In the genomic region with DNA sequence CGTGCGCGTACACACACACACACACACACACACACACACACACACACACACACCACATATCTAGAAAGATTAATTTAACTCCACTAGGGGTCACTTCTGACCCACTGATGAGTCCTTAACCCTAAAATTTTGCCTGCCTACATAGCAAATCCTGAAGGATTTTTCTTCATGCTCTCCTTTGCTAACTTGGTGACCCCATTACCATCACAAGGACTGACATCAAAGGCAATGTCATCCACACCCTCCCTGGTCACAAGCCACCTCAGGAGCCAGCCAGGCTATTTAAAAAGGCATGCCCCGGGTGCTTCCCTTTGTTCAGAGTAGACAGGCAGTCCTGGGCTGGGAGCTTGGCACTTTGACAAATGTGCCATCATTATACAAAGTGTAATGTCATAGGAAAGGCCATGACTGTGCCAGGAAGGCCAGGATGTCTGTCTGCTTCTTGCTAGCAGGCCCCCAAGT, we compare ENCODE assay signal across 10 mouse cellular contexts.
DNase-seq lines count a peak whose midpoint lies in the region; ATAC-seq lines count a peak whose summit lies in the region.
"Had no signal": no experiment of that assay in that cellular context is flagged by ENCODE, and none has a peak within 500 bp of the region (broad histone marks: within the 10 kb centered on the region; RNA-seq: fewer than 3 reads in every experiment).

No protein-coding gene starts in this region.

- ATAC-seq in embryonic facial prominence, embryonic 11.5 days (replicated peaks; ENCODE audit: insufficient number of reproducible peaks, low FRiP score, low TSS enrichment, low read depth), result 0 out of 2 replicates have a peak, but pooled peaks have one; percentile 34
- no peak for ATAC-seq in midbrain, embryonic 14.5 days (ENCODE audit: low FRiP score, low TSS enrichment)

- H3K27me3 ChIP-seq in embryonic facial prominence, embryonic 11.5 days (ENCODE audit: control insufficient read depth, insufficient read depth, low read length), result no peaks in the 10 kb centered on the region
- H3K27me3 ChIP-seq in midbrain, embryonic 14.5 days (ENCODE audit: control insufficient read depth, insufficient read depth, low read length), result no peaks in the 10 kb centered on the region
- H3K27me3 ChIP-seq: embryonic facial prominence, embryonic 15.5 days; limb, embryonic 13.5 days had no signal

- no peak overlapping the region for H3K9ac ChIP-seq in embryonic facial prominence, embryonic 11.5 days (replicated peaks; ENCODE audit: low read length)
- no peak overlapping the region for H3K9ac ChIP-seq in midbrain, embryonic 14.5 days (replicated peaks; ENCODE audit: low read length)
- H3K9ac ChIP-seq: embryonic facial prominence, embryonic 15.5 days; limb, embryonic 13.5 days had no signal

- DNase-seq in layer of hippocampus, adult 9-11 months, result peak; percentile 1
- DNase-seq in layer of hippocampus, adult 11-12 months (ENCODE audit: low spot score), result no peak
- peak; percentile 26 for DNase-seq in embryonic facial prominence, embryonic 11.5 days (ENCODE audit: low spot score)
- DNase-seq in heart, postnatal 14 days, result peak; percentile 48 to 50
- DNase-seq in kidney, postnatal 4 days, result peak; percentile 53 to 70
- DNase-seq in midbrain, embryonic 14.5 days, result peak; percentile 41
- no peak for DNase-seq in spleen, adult 18-20 months
- no peak for DNase-seq in thymus, postnatal 4 days

- no peak overlapping the region for H3K4me3 ChIP-seq in embryonic facial prominence, embryonic 11.5 days (ENCODE audit: low read depth, low read length)
- H3K4me3 ChIP-seq in midbrain, embryonic 14.5 days (replicated peaks; ENCODE audit: low read depth, low read length), result no peak overlapping the region
- H3K4me3 ChIP-seq: embryonic facial prominence, embryonic 15.5 days; limb, embryonic 13.5 days had no signal

- intact Hi-C loops in heart, postnatal 14 days (cut with DNase I), result loop anchor here (2.0 to 10.0 kb wide), 3 partner anchors 234 to 1500 kb away; no protein-coding TSS in a partner anchor

- H3K36me3 ChIP-seq in embryonic facial prominence, embryonic 11.5 days (replicated peaks; ENCODE audit: control insufficient read depth, insufficient read depth, low read depth, low read length), result no peaks in the 10 kb centered on the region
- H3K36me3 ChIP-seq in midbrain, embryonic 14.5 days (ENCODE audit: control insufficient read depth, insufficient read depth, low read length), result no peaks in the 10 kb centered on the region
- H3K36me3 ChIP-seq: embryonic facial prominence, embryonic 15.5 days; limb, embryonic 13.5 days had no signal

- no peak overlapping the region for H3K27ac ChIP-seq in embryonic facial prominence, embryonic 11.5 days (replicated peaks; ENCODE audit: low read depth, low read length)
- no peak overlapping the region for H3K27ac ChIP-seq in midbrain, embryonic 14.5 days (replicated peaks; ENCODE audit: low read depth, low read length)
- H3K27ac ChIP-seq: embryonic facial prominence, embryonic 15.5 days; limb, embryonic 13.5 days had no signal

- H3K4me2 ChIP-seq in embryonic facial prominence, embryonic 11.5 days (ENCODE audit: low read depth, low read length), result no peak overlapping the region
- no peak overlapping the region for H3K4me2 ChIP-seq in midbrain, embryonic 14.5 days (ENCODE audit: low read length)
- H3K4me2 ChIP-seq: embryonic facial prominence, embryonic 15.5 days; limb, embryonic 13.5 days had no signal

- H3K4me1 ChIP-seq in embryonic facial prominence, embryonic 11.5 days (ENCODE audit: control insufficient read depth, insufficient read depth, low read length), result no peaks in the 10 kb centered on the region
- H3K4me1 ChIP-seq in midbrain, embryonic 14.5 days (ENCODE audit: control insufficient read depth, insufficient read depth, low read length), result no peaks in the 10 kb centered on the region
- H3K4me1 ChIP-seq: embryonic facial prominence, embryonic 15.5 days; limb, embryonic 13.5 days had no signal

- WGBS in embryonic facial prominence, embryonic 11.5 days, result 73% methylated on average over 4 of the region's 4 CpGs
- WGBS in midbrain, embryonic 14.5 days, result 69% methylated on average over 4 of the region's 4 CpGs

- no peaks in the 10 kb centered on the region for H3K9me3 ChIP-seq in embryonic facial prominence, embryonic 11.5 days (replicated peaks; ENCODE audit: control insufficient read depth, low read length)
- H3K9me3 ChIP-seq in midbrain, embryonic 14.5 days (ENCODE audit: control insufficient read depth, low read length), result no peaks in the 10 kb centered on the region
- H3K9me3 ChIP-seq: embryonic facial prominence, embryonic 15.5 days; limb, embryonic 13.5 days had no signal

Comparison
In these comparisons a context has a peak if more than half of its experiments do, and no peak if none do; other contexts are left out.
1. DNase-seq: peak in layer of hippocampus, adult 9-11 months (single experiment), embryonic facial prominence, embryonic 11.5 days (single experiment), heart, postnatal 14 days (2 of 2), kidney, postnatal 4 days (2 of 2) and midbrain, embryonic 14.5 days (single experiment); none in layer of hippocampus, adult 11-12 months (single experiment), spleen, adult 18-20 months (0 of 2) and thymus, postnatal 4 days (single experiment).